Mouse (Mus musculus) heart, embryonic 16.5 days (tissue): Measurements from ENCODE around the gene Ring1. TPM values are rescaled to one million over a fixed set of nuclear protein-coding genes. Genes with fewer than 3 reads are reported as not detected.

ENCODE experiments used
- ATAC-seq: fragments of 200-750 bp; cut with Nextera tagmentation; replicated peaks from 2 replicates; pipeline ENCODE4 v1.8.0; 2017; ENCODE audit warnings: moderate number of reproducible peaks; ENCODE audit not compliant: insufficient read depth, low FRiP score; ENCODE audit errors: extremely low read depth
- H3K27ac ChIP-seq: fragments of 300-500 bp; sonication (generic); 2 replicates; pipeline ENCODE4 v1.5.1; 2014; ENCODE audit warnings: mild to moderate bottlenecking, low read length, control low read depth, moderate library complexity
- H3K27me3 ChIP-seq: fragments of 300-500 bp; sonication (generic); 2 replicates; pipeline ENCODE4 v1.6.1; 2014; ENCODE audit warnings: low read length, mixed read lengths; ENCODE audit not compliant: control insufficient read depth, insufficient read depth
- H3K36me3 ChIP-seq: fragments of 300-500 bp; sonication (generic); 2 replicates; pipeline ENCODE4 v1.6.1; 2014; ENCODE audit not compliant: control insufficient read depth, insufficient read depth
- H3K4me1 ChIP-seq: fragments of 300-500 bp; sonication (generic); 2 replicates; pipeline ENCODE4 v1.6.1; 2014; ENCODE audit warnings: low read length, mixed read lengths; ENCODE audit not compliant: control insufficient read depth, insufficient read depth
- H3K4me2 ChIP-seq: fragments of 300-500 bp; sonication (generic); 2 replicates; pipeline ENCODE4 v1.6.1; 2014; ENCODE audit warnings: low read depth, mild to moderate bottlenecking, control low read depth, low read length
- H3K4me3 ChIP-seq: fragments of 300-500 bp; sonication (generic); 2 replicates; pipeline ENCODE4 v1.5.1; 2014; ENCODE audit warnings: mild to moderate bottlenecking, control low read depth, low read length
- H3K9ac ChIP-seq: fragments of 300-500 bp; sonication (generic); 2 replicates; pipeline ENCODE4 v1.6.1; 2014; ENCODE audit warnings: low read length, control low read depth
- H3K9me3 ChIP-seq: fragments of 300-500 bp; sonication (generic); replicated peaks from 2 replicates; pipeline ENCODE4 v1.6.1; 2016; ENCODE audit warnings: low read length; ENCODE audit not compliant: control insufficient read depth
- WGBS: fragments of 180-500 bp; shearing (Covaris S2); extraction: QIAGEN DNeasy Blood & Tissue Kit; methylation state at CpG from one replicate; pipeline ENCODE4 v1.1.7; 2014; 5-methylcytosine and 5-hydroxymethylcytosine counted together
- polyA plus RNA-seq: library from polyadenylated mRNA; unstranded; fragments of >200 nt; fragmentation: Nextera tagmentation; extraction: Ambion mirVana; gene quantifications from 2 replicates; pipeline ENCODE4 v1.2.1, GENCODE M21; 2015

Ring1 gene
- 13.0 and 13.7 TPM in 2 replicates for polyA plus RNA-seq

DNA sequence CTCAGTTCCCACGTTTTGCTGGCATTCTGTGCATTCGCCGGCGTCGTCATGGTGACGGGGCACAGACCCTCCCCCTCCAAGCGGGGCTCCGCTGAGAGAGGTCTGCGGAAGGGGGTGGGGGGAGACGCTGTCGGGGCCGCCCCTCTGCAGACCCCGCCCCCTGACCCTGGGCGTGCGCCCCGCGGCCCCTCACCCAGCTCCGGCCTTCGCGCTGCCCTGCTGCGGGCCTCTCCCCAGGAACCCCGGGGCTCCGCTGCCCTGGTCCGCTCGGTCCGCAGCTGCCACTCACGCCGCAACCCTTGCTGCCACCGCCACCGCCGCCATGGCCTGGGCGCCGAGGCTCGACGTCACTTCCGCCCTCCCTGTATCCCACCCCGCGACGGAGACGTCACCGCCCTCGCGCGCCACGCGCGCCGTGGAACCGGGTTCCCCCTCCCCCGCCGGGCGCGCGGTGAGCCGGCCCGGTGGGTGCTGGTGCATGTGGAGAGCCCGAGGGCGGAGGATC, at the start of gene Ring1:
Gene Ring1 (minus strand): TSS at position 364 of the 505 bp plus-strand sequence.
- H3K4me3 ChIP-seq = peak within 1 kb of the TSS; percentile 90
- peak; percentile 54 for ATAC-seq
- H3K27ac ChIP-seq = peak within 1 kb of the TSS; percentile 88
- peaks cover 25% of the 10 kb centered on the region for H3K36me3 ChIP-seq
- WGBS = under 1% methylated on average over 47 of the region's 58 CpGs
- peak within 1 kb of the TSS; percentile 96 for H3K9ac ChIP-seq
- no peaks in the 10 kb centered on the region for H3K27me3 ChIP-seq
- H3K9me3 ChIP-seq = peaks cover 5% of the 10 kb centered on the region
- H3K4me2 ChIP-seq = peak within 1 kb of the TSS; percentile 97
- peaks cover 34% of the 10 kb centered on the region for H3K4me1 ChIP-seq

DNA sequence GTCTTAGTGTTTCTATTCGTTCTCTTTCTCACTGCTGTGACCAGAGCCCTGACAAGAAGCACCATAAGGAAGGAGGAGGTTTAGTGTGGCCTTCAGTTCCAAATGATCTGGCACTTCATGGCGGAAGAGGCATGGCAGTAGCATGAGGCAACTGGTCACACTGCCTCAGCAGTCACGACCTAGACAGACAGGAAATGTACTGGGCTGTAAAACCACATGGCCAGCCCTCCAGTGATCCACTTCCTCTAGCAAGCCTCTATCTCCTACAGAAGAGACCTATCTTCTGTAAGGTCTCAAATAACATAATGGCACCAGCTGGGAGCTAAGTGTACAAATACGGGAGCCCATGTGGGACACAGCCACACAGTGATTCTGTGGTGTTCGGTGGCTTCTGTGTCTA, 47.6 kb upstream of the Ring1 start:
- 61% methylated on average over 5 of the region's 5 CpGs for WGBS
- no peaks in the 10 kb centered on the region for H3K9me3 ChIP-seq
- H3K4me3 ChIP-seq = no peak overlapping the region
- H3K36me3 ChIP-seq = no peaks in the 10 kb centered on the region
- H3K27me3 ChIP-seq = peaks cover 16% of the 10 kb centered on the region
- ATAC-seq = no peak
- no peaks in the 10 kb centered on the region for H3K4me1 ChIP-seq
- H3K27ac ChIP-seq = no peak overlapping the region
- H3K9ac ChIP-seq = no peak overlapping the region
- H3K4me2 ChIP-seq = no peak overlapping the region

DNA sequence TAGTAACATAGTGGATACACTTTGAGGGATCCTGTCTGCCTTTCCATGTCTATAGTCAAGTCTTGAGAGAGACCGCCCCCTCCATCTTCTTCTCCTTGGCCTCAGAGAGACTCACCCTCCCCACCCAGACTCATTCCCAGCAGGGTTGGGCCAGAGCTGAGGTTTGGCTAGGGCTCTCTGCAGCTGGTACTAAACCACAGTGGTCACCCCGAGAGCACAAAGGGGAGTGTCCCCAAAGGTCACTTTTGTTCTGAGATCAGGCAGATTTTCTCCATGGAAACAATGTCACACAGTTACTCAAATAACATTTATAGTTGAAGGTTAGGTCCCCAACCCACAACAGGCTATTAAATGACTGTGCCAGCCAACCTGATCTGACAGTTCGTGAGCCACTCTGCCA, 44.4 kb upstream of the Ring1 start:
- Histone ChIP-seq H3K9me3 (no peaks in the 10 kb centered on the region), H3K27ac (no peak overlapping the region), H3K4me3 (no peak overlapping the region), H3K27me3 (no peaks in the 10 kb centered on the region; the same call in 1 of the 2 replicates), H3K9ac (no peak overlapping the region), H3K4me2 (no peak overlapping the region), H3K4me1 (no peaks in the 10 kb centered on the region), H3K36me3 (no peaks in the 10 kb centered on the region)
- no peak for ATAC-seq
- 51% methylated on average over 3 of the region's 3 CpGs for WGBS

DNA sequence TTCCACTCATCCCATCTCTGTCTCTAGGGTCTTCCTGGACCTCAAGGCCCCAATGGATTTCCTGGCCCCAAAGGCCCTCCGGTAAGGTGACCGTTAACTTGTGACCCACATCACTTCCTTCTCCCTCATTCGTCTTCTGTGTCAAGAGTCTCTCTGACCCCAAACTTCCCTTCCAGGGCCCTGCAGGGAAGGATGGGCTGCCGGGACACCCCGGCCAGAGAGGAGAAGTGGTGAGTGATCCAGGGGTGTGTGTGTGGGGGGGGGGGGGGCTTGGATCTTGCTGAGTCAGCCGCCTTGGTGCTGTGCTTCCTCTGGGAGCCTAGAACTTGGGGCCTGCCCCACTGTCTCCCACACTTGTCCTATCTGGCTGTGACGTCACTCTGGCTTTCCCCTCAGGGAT, 32.7 kb upstream of the Ring1 start:
- Histone ChIP-seq H3K27ac (no peak overlapping the region), H3K36me3 (no peaks in the 10 kb centered on the region), H3K9ac (no peak overlapping the region), H3K27me3 (no peaks in the 10 kb centered on the region), H3K4me1 (no peaks in the 10 kb centered on the region), H3K4me3 (no peak overlapping the region), H3K9me3 (no peaks in the 10 kb centered on the region), H3K4me2 (no peak overlapping the region)
- 52% methylated on average over 7 of the region's 7 CpGs for WGBS
- no peak for ATAC-seq

DNA sequence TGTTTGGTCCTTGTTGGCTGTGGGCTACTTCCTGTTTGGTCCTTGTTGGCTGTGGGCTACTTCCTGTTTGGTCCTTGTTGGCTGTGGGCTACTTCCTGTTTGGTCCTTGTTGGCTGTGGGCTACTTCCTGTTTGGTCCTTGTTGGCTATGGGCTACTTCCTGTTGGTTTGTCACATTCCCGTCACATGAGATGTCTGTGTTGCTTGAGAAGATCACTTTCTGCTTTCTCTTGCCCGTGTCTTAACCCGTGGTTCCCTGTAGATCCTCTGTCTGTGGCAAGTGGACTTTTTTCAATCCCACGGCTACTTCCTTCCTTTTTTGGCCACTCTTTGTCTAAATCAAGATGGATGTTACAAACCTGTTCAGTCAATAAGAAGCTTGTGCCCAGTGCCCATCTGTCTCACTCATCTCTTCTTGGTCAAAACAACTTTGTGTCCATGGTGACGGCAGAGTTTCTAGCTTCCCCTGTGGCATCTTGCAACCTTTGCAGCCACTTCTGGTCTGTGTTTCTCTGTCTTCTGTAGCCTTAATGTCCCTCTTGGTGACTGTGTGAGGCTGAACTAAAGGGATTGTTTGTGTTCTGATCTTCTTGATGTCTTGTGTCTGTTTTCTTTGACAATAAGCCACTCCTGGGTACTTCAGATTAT, 23.0 kb upstream of the Ring1 start:
- Histone ChIP-seq H3K36me3 (no peaks in the 10 kb centered on the region), H3K4me2 (no peak overlapping the region), H3K9me3 (peaks cover 9% of the 10 kb centered on the region), H3K27ac (no peak overlapping the region), H3K9ac (no peak overlapping the region), H3K4me1 (no peaks in the 10 kb centered on the region), H3K27me3 (no peaks in the 10 kb centered on the region), H3K4me3 (no peak overlapping the region)
- 85% methylated on average over 5 of the region's 5 CpGs for WGBS
- no peak for ATAC-seq

DNA sequence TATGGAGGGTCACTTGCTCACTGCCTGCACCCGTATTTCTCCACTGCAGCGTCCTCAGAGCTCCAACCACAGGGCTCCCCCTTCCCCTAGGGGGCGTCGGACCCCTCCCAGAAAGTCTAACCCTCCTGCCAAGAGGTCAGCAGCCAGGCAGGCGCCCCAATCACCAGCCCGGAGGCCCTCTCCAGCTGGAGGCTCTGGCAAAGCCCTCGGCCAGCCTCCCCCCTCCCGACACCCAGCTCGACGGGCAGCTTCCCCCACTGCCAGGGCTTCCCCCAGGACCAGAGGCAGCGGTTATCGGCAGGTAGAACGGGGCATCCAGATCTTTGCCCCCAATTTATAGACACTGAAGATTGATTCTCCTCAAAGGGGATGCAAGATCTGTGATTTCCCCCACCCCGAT, 21.5 kb upstream of the Ring1 start:
- H3K9ac ChIP-seq = no peak overlapping the region
- H3K4me1 ChIP-seq = no peaks in the 10 kb centered on the region
- no peak overlapping the region for H3K27ac ChIP-seq
- H3K27me3 ChIP-seq = peaks cover 10% of the 10 kb centered on the region
- no peak overlapping the region for H3K4me2 ChIP-seq
- no peak for ATAC-seq
- WGBS = 73% methylated on average over 14 of the region's 14 CpGs
- H3K9me3 ChIP-seq = peaks cover 9% of the 10 kb centered on the region
- H3K4me3 ChIP-seq = no peak overlapping the region
- H3K36me3 ChIP-seq = no peaks in the 10 kb centered on the region

DNA sequence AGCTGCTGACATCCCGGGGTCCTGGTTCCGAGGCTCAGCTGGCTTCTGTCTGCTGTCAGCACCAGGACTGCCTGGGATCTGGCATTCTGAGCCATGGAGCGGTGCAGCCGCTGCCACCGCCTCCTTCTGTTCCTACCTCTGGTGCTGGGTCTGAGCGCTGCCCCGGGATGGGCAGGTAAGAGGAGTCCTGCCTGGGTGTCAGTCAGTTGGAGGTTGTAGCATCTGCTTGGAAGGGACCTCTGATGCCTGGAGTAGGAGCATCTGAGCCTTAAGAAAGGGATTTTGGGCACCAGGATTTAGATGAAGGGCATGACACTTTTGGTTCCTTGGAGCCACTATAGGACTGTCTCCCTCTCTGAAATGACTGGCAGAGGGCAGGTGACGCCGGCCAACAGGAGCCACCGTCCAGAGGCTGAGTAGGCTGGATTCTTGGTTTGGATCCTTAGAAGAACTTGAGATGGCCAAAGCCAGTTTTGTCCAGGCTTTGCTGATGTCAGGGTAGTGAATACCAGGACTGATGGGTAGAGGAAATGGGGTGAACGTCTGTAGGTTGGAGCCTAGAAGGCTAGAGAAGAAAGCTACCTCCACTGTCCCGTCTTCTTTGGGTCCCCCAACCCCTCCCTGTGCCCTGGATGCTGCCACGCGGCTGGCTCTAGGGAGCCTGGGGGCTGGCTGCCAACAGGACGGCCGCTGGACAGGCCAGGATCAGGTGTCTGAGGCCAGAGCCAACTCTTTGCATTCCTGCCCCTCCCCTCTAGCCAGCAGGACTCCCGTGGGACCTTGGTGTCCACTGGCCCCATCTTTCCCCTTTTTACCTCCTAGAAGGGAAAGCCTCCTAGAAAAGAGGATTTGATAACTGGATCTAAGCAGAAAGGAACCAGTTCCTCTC, 15.3 kb upstream of the Ring1 start:
- Histone ChIP-seq H3K4me2 (peak overlapping the region; percentile 55), H3K27me3 (peaks cover 18% of the 10 kb centered on the region), H3K9me3 (no peaks in the 10 kb centered on the region), H3K9ac (no peak overlapping the region), H3K27ac (no peak overlapping the region), H3K4me3 (peak overlapping the region; percentile 34), H3K36me3 (peaks cover 17% of the 10 kb centered on the region), H3K4me1 (peaks cover 20% of the 10 kb centered on the region)
- WGBS = 24% methylated on average over 17 of the region's 17 CpGs
- 0 out of 2 replicates have a peak, but pooled peaks have one; percentile 26 for ATAC-seq

DNA sequence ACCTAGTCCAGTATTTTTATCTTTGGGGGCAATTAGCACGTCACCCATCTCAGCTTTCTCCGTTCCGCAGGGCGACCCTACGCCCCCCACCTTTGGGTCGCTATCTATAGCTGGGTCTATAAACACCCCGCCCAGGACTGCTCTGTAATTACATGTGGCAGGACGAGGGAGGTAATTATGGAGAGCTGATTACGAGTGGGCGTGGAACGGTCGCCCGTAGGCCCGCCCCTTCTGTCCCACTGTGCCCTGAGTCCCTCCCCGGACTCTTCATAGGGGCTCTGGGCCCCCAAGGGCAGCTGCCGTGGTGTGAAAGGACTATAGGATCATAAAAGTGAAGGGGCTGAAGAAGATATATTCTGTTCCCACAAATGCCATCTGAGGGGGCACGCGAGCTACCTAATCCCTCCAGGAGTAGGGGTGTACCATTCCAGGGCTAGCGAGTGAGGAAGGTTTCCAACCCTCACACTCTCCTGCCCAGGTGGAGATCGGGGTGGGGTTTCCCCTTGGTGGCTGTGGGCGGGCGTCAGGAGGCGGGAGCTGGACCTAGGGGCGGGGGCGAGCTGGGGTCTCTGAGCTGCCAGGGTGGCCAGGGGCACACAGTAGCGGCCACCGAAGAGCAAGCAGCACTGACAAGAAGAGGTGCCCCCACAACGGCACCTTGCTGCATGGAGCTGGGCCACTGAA, 14.5 kb upstream of the Ring1 start, which contains the start of gene Col11a2:
Gene Col11a2 (plus strand): TSS at position 560 of the 684 bp plus-strand sequence.
- peaks cover 20% of the 10 kb centered on the region for H3K4me1 ChIP-seq
- peaks cover 17% of the 10 kb centered on the region for H3K36me3 ChIP-seq
- H3K27ac ChIP-seq = no peak within 1 kb of the TSS
- peak within 1 kb of the TSS; percentile 55 for H3K4me2 ChIP-seq
- peak within 1 kb of the TSS; percentile 55 for H3K9ac ChIP-seq
- no peak for ATAC-seq
- 7% methylated on average over 28 of the region's 28 CpGs for WGBS
- no peaks in the 10 kb centered on the region for H3K9me3 ChIP-seq
- peaks cover 18% of the 10 kb centered on the region for H3K27me3 ChIP-seq
- peak within 1 kb of the TSS; percentile 34 for H3K4me3 ChIP-seq
